Mouse (Mus musculus) layer of hippocampus, postnatal 10 days (tissue): ENCODE results near the gene Igfbp2. TPM values are rescaled to one million over a fixed set of nuclear protein-coding genes. Genes with fewer than 3 reads are reported as not detected.
A peak's percentile ranks its signal among the peaks of the same experiment; 100 is the strongest.

Experiments
- DNase-seq, 2 experiments: peaks; one replicate each; pipeline ENCODE4 v3.0.0; 2021; ENCODE audit warnings: low spot score in 2 of 2
- long read RNA-seq: library from polyadenylated mRNA; stranded (forward); transcript quantifications from one replicate; pipeline ENCODE4 v2.0.0, GENCODE M21; 2023
- total RNA-seq, 2 experiments: library from RNA; stranded (reverse); gene quantifications; 2 replicates each; pipeline ENCODE4 v1.2.3; 2021

Igfbp2 gene
- total RNA-seq = 100 to 1,000 TPM; 106 to 129 TPM
- long read RNA-seq, transcript Igfbp2-201 (4 exons, 1,307 nt) = major isoform, 132 of 138 reads
- long read RNA-seq, partial matches to known transcripts = 3 of 138 reads
- long read RNA-seq, other reads (novel, unspliced or antisense) = 2 of 138 reads

- peak; percentile 56 to 65 for DNase-seq
Measured at GRCm38 (mm10) chr1:72823751-72824706, at the start of gene Igfbp2. Gene Igfbp2 (plus strand): TSS chr1:72824503.

GRCm38 (mm10) chr1:72778789-72779188, 45.5 kb upstream of the Igfbp2 start:
- no peak for DNase-seq

GRCm38 (mm10) chr1:72780720-72781119, 43.6 kb upstream of the Igfbp2 start:
- DNase-seq = no peak

GRCm38 (mm10) chr1:72783341-72783740, 41.0 kb upstream of the Igfbp2 start:
- no peak for DNase-seq

- DNase-seq = no peak
Measured at GRCm38 (mm10) chr1:72784018-72784417, 40.3 kb upstream of the Igfbp2 start.

GRCm38 (mm10) chr1:72790670-72791069, 33.6 kb upstream of the Igfbp2 start:
- DNase-seq = no peak

- DNase-seq = no peak
Measured at GRCm38 (mm10) chr1:72791743-72792142, 32.6 kb upstream of the Igfbp2 start.

- no peak for DNase-seq
Measured at GRCm38 (mm10) chr1:72792262-72792661, 32.0 kb upstream of the Igfbp2 start.

- no peak for DNase-seq
Measured at GRCm38 (mm10) chr1:72793230-72793629, 31.1 kb upstream of the Igfbp2 start.

GRCm38 (mm10) chr1:72796128-72796527, 28.2 kb upstream of the Igfbp2 start:
- no peak for DNase-seq

- no peak for DNase-seq
Measured at GRCm38 (mm10) chr1:72797102-72797665, 27.1 kb upstream of the Igfbp2 start.

GRCm38 (mm10) chr1:72798441-72798840, 25.9 kb upstream of the Igfbp2 start:
- no peak for DNase-seq

GRCm38 (mm10) chr1:72804031-72804430, 20.3 kb upstream of the Igfbp2 start:
- DNase-seq = no peak

GRCm38 (mm10) chr1:72805037-72805436, 19.3 kb upstream of the Igfbp2 start:
- no peak for DNase-seq

- no peak for DNase-seq
Measured at GRCm38 (mm10) chr1:72805476-72806043, 18.7 kb upstream of the Igfbp2 start.

- DNase-seq = no peak
Measured at GRCm38 (mm10) chr1:72806044-72806584, 18.2 kb upstream of the Igfbp2 start.

- no peak for DNase-seq
Measured at GRCm38 (mm10) chr1:72809304-72809703, 15.0 kb upstream of the Igfbp2 start.

GRCm38 (mm10) chr1:72809951-72810675, 14.2 kb upstream of the Igfbp2 start:
- no peak for DNase-seq

- no peak for DNase-seq
Measured at GRCm38 (mm10) chr1:72811061-72811460, 13.2 kb upstream of the Igfbp2 start.

GRCm38 (mm10) chr1:72813089-72813638, 11.1 kb upstream of the Igfbp2 start:
- no peak for DNase-seq
